Mouse (Mus musculus) heart, adult 9 months (tissue): ENCODE measurements around the gene Sft2d2.
A peak's percentile ranks its signal among the peaks of the same experiment; 100 is the strongest.

Source experiments
- DNase-seq, 2 experiments: peaks; one replicate each; pipeline ENCODE4 v3.0.0; 2022; ENCODE audit warnings: low spot score in 2 of 2

Sft2d2 gene

DNA sequence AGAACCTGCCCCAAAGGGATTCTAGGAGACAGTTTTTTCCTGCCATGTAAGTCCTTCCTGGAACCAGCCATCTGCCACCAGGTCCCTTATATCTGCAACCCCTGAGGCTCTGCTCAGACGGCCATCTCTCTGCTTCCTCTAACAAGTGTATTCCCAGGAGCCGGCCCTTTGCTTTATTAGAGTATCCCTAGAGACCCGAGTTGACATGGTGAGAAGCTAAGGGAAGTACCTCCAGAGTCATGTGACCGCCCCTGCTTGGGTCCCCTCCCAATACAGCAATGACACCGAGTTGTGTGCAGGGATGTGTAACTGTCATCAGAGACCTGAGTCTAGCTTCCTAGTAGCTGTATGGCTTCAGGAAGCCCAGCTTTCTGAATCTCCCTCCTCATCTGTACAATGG, 61.0 kb downstream of the Sft2d2 start:
- DNase-seq = no peak

DNA sequence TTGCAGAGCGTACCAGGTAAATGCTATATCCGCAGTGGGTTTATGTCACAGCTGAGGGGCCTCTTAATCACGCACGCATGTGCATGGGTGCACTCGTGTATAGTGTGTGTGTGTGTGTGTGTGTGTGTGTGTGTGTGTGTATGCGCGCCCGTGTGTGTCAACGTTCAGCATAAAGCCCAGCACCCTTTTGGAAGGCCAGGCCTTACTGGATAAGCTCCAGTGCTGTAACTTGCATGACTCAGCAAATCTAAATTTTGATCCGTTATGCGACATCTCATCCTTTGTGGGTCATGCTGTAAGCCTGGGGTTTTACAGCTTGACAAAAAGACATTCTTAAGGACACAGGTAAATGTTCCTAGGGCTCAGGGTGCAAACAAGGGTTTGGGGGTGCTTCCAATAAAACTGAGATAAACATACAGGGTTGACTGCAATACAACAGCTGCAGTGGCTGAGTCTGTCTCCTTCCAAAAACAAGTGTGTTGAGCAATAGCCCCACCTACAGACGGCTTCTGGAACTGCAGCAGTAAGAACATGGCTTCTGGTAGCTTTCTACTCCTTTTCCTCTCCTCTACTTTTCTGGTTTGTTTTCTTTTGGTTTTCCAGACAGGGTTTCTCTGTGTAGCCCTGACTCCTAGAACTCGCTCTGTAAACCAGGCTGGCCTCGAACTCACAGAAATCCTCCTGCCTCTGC, 61.9 kb downstream of the Sft2d2 start:
- DNase-seq = peak; percentile 31 to 74

DNA sequence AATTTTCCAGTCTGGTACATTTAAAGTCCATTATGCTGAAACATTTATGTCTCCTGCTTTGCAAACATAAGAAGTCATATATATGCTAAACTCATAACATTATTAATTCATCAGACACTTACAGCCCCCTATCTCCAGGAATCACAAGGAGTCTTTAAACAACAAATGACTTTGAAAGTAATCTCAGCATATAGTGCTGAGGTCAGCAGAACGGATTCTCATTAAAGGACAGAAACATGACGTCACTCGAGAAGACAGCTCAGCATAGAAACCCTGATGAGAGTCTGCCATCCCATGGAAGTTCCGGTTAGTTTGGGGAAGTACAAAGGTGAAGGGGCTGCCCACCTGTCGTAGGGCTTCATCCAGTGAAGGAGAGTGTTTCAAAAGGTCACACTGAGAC, 64.7 kb downstream of the Sft2d2 start:
- no peak for DNase-seq
